Mouse (Mus musculus): ENCODE measurements around the gene Col8a1.

GRCm38 (mm10) chr16:57698733-57699132 lies 55.8 kb downstream of the Col8a1 start:
- no peak for TF ChIP-seq CTCF (IDR thresholded peaks at IDR 0.05; ENCODE audit: low read depth, low read length)
- no peak for TF ChIP-seq POLR2A (IDR thresholded peaks at IDR 0.05; ENCODE audit: borderline replicate concordance, low read depth, low read length)

Measured in bone marrow macrophage, adult 2 months (primary cell).